Mouse (Mus musculus): ENCODE data around the gene Tmem251. TPM values are rescaled to one million over a fixed set of nuclear protein-coding genes. Genes with fewer than 3 reads are reported as not detected.

Tmem251 gene
- polyA plus RNA-seq, 1 experiment = not detected

DNA sequence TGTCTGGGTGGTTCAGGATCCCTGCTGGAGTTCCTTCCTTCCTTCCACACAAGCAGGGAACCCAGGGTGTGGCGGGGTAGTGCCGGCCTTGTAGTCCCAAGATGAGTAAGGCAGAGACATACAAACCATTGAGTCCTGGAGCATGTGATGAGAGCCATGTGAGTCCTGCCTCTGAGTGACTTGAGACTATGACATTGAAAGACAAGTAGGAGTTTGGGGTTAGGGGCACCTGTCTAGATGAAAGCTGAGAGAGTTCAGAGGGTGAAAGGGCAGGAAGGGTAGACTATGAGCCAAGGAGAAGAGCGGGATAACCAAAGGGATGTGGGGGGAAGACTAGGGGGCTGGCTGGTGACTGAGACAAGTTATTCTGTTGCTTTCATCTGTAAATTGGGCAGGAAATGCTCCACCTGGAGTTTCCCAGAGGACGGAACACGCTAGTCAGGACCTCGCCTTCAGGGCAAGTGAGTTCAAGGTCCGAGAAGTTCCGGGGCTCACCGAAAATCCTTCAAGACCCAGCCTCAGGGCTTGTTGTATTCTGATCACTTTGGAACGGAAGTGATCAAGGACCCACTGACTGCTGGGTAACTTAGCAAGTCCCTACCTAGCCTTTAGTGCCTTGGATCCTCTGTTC lies 36.6 kb upstream of the Tmem251 start:
- TF ChIP-seq POLR2A (IDR thresholded peaks at IDR 0.05; ENCODE audit: insufficient read depth, low read depth, low read length) (no peak), CTCF (IDR thresholded peaks at IDR 0.05; ENCODE audit: insufficient read depth, low read depth, low read length) (no peak)
- peaks cover 28% of the 10 kb centered on the region for H3K4me1 ChIP-seq (ENCODE audit: control insufficient read depth, insufficient read depth, low read length)
- 93% methylated on average over 10 of the region's 10 CpGs for whole genome bisulfite sequencing
- no peak overlapping the region; the same call in 1 of the 2 replicates for H3K27ac ChIP-seq (ENCODE audit: insufficient read depth, low read depth, low read length)
- H3K4me3 ChIP-seq (ENCODE audit: insufficient read depth, low read depth, low read length) = no peak overlapping the region

DNA sequence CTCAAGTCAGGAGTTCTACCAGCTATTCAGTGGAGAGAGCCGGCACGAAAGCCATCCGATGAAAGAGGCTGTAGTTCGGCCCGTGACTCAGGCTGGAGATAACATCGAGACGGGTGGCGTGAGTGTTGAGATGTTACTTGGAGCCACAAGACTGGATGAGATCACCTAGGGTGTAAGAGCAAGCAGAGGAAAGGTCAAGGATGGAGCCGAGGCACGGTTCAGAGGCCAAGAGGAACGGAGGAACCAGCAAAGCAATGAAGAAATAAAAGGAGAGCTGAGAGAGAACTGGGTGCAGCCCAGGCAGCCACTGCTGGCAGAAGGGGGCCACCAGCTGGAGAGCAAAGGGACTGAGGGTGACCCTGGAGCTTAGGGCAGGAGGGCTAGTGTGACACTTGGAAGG lies 35.3 kb upstream of the Tmem251 start:
- Histone ChIP-seq H3K27ac (ENCODE audit: insufficient read depth, low read depth, low read length) (no peak overlapping the region), H3K4me1 (ENCODE audit: control insufficient read depth, insufficient read depth, low read length) (peaks cover 20% of the 10 kb centered on the region), H3K4me3 (ENCODE audit: insufficient read depth, low read depth, low read length) (no peak overlapping the region)
- TF ChIP-seq CTCF (IDR thresholded peaks at IDR 0.05; ENCODE audit: insufficient read depth, low read depth, low read length) (no peak), POLR2A (IDR thresholded peaks at IDR 0.05; ENCODE audit: insufficient read depth, low read depth, low read length) (no peak)
- 87% methylated on average over 11 of the region's 11 CpGs for WGBS

DNA sequence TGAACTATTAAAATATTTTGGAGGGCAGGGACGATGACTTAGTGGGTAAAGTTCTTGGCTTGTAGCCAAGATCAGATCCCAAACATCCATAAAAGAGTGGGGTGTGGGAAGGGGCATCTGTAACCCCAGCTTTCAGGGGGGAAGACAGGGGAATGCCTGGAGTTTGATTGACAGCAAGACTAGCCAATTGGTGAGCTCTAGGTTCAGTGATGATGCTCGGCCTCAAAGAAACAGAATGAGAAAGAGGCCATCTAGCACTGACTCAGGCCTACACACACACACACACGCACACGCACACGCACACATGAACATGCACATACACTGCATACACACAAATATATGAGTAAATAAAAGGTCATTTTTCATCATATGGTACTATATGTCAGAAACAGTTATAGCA lies 33.7 kb upstream of the Tmem251 start:
- H3K4me3 ChIP-seq (ENCODE audit: insufficient read depth, low read depth, low read length) = no peak overlapping the region
- WGBS = 89% methylated on average over 5 of the region's 5 CpGs
- TF ChIP-seq CTCF (IDR thresholded peaks at IDR 0.05; ENCODE audit: insufficient read depth, low read depth, low read length) (no peak), POLR2A (IDR thresholded peaks at IDR 0.05; ENCODE audit: insufficient read depth, low read depth, low read length) (no peak)

DNA sequence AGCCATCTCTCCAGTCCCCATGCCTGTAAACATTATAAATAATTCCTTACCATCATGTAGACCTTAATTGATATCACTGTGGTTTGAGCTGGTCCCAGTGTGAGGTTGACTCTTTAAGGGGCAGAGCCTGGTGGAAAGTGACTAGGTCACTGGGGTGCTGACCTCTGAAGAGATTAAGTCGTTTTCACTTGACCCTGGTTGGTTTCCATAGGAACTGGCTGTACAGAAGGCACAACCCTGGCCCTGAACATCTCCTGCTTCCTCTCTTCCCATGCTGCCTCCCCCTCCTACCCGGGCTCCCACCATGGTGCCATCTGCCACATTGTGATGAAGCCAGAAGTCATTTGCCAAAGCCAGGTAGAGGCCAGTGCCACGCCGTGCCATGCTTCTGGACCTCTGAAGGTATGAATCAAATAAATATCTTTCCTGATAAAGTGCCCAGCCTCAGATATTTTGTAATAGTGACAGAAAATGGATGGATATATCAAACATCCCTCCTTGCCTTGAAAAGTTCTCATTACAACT lies 32.6 kb upstream of the Tmem251 start:
- TF ChIP-seq POLR2A (IDR thresholded peaks at IDR 0.05; ENCODE audit: insufficient read depth, low read depth, low read length) = no peak
- no peak for TF ChIP-seq CTCF (IDR thresholded peaks at IDR 0.05; ENCODE audit: insufficient read depth, low read depth, low read length)
- no peak overlapping the region for H3K27ac ChIP-seq (ENCODE audit: insufficient read depth, low read depth, low read length)
- 76% methylated on average over 4 of the region's 4 CpGs for WGBS
- H3K4me1 ChIP-seq (ENCODE audit: control insufficient read depth, insufficient read depth, low read length) = peaks cover 10% of the 10 kb centered on the region
- H3K4me3 ChIP-seq (ENCODE audit: insufficient read depth, low read depth, low read length) = no peak overlapping the region

More for the DNA sequence above, 33.7 kb upstream of the Tmem251 start:
- H3K27ac ChIP-seq (ENCODE audit: insufficient read depth, low read depth, low read length) = no peak overlapping the region
- peaks cover 17% of the 10 kb centered on the region for H3K4me1 ChIP-seq (ENCODE audit: control insufficient read depth, insufficient read depth, low read length)

DNA sequence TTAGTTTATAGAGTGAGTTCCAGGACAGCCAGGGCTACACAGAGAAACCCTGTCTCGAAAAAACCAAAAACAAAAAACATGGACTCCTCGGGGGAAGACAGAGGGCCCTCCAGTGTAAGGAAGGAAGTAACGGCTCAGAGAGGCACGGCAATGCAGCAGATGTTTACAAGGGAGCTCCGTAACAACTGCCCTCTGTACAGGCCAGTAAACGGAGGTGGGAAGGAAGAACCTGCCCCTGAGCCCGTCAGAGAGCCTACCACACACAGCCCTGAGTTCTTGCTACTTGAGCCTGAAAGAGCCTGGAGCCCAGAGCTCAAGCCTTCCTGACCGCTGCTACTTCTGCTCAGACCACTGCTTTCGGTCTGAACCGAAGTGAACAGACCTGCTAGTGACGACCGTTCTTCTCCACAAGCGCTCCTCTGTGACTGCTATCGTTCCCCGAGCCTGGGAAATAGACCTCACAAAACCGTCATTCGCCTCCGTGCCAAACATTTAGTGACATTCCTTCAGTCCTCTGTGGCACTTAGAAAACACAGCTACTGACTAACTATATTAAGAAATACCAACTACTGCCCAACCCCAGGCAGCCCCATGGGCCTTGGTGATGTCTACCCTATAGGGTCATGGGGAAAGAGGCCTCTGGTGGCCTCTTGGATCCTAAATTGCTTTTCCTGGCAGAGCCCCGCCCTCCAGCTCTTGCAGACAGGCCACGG lies 30.3 kb upstream of the Tmem251 start:
- H3K4me3 ChIP-seq (ENCODE audit: insufficient read depth, low read depth, low read length) = no peak overlapping the region
- WGBS = 84% methylated on average over 20 of the region's 20 CpGs
- H3K27ac ChIP-seq (ENCODE audit: insufficient read depth, low read depth, low read length) = no peak overlapping the region
- H3K4me1 ChIP-seq (ENCODE audit: control insufficient read depth, insufficient read depth, low read length) = peaks cover 2% of the 10 kb centered on the region; the same call in 1 of the 2 replicates
- TF ChIP-seq CTCF (IDR thresholded peaks at IDR 0.05; ENCODE audit: insufficient read depth, low read depth, low read length) (no peak), POLR2A (IDR thresholded peaks at IDR 0.05; ENCODE audit: insufficient read depth, low read depth, low read length) (no peak)

DNA sequence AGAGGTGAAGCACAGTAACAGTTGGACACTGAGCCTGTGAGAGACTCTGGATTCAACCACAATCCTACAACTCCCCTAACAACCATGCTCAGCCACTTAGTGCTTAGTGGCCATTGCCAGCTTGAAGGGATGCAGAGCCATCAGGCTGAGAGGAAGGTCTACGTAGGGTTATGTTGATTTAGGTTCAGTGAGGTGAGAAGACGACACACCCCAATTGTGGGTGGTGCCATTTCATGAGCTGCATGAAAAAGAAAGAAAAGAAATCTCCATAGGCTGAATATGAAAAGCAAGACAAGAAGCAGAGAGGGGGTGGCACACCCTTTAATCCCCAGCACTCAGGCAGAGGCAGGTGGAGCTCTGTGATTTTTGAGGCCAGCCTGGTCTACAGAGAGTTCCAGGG lies 29.4 kb upstream of the Tmem251 start:
- 92% methylated on average over 2 of the region's 2 CpGs for WGBS
- H3K4me1 ChIP-seq (ENCODE audit: control insufficient read depth, insufficient read depth, low read length) = no peaks in the 10 kb centered on the region
- TF ChIP-seq POLR2A (IDR thresholded peaks at IDR 0.05; ENCODE audit: insufficient read depth, low read depth, low read length) (no peak), CTCF (IDR thresholded peaks at IDR 0.05; ENCODE audit: insufficient read depth, low read depth, low read length) (no peak)
- no peak overlapping the region for H3K4me3 ChIP-seq (ENCODE audit: insufficient read depth, low read depth, low read length)
- H3K27ac ChIP-seq (ENCODE audit: insufficient read depth, low read depth, low read length) = no peak overlapping the region

DNA sequence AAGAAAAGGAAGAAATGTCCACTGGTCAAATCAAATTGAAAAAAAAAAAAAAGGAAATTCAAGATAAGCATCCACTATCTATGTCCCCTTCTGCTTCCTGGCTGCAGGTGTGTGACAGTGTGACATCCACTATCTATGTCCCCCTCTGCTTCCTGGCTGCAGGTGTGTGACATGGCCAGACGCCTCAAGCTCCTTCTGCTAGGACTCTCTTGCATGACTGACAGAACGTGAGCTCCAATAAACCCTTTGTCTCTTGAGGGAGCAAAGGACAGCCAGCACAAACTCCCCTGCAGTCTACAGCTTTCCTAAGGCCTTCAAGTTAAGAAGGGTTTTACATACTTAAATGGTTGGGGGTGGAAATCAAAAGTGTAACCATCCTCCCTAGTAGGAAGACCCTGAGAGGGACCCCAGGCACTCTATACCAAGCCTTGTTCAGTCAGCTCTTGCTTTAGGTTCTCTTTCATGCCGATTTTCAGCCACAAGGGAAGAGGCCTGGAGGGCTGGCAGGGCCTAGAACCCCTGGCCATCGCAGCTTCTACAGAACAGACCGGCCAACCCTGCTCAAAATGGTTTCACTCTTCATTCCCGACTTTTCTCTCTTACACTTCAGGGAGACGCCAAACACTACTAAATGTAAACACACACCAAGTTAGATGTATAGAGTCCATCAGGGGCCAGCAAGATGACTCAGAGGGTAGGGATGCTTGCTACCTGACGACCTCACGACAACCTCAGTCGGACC lies 28.7 kb upstream of the Tmem251 start:
- no peaks in the 10 kb centered on the region for H3K4me1 ChIP-seq (ENCODE audit: control insufficient read depth, insufficient read depth, low read length)
- WGBS = 94% methylated on average over 10 of the region's 10 CpGs
- no peak overlapping the region for H3K27ac ChIP-seq (ENCODE audit: insufficient read depth, low read depth, low read length)
- no peak for TF ChIP-seq POLR2A (IDR thresholded peaks at IDR 0.05; ENCODE audit: insufficient read depth, low read depth, low read length)
- H3K4me3 ChIP-seq (ENCODE audit: insufficient read depth, low read depth, low read length) = no peak overlapping the region

DNA sequence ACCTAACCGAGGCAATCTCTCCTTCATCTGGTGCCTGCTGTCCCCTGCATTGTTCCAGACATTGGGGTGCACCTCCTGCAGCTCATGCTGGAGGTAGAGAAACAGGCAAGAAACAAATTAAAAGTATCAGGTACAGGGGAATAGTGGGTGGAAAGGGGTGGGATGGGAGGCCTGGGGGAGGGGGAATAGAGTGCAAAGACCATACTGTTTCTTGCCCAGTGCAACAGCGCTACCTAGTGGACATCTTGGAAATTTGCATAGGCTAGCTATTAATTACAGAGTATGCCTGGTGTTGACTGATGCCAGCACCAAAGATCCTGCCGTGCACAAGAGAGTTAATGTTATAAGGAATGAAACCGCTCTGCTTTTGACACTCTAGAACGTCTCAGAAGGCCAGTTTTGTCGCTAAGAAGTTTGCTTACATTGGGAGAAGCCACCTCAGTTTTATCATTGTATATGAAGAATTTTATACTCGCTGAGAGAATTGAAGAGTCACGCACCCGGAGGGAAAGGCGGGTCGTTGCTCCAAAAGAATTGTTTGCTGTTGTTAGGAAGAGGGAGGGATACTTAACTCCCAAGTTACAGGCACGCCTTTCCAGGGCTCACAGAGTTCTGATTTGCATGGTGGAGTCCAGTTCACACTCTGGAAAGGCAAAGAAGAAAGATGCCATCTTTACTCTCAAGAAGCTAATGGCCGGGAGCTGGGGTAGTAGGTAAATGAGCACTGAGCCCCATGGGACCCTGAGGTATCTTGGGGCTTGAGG lies 23.8 kb upstream of the Tmem251 start:
- Histone ChIP-seq H3K27ac (ENCODE audit: insufficient read depth, low read depth, low read length) (no peak overlapping the region), H3K4me1 (ENCODE audit: control insufficient read depth, insufficient read depth, low read length) (peaks cover 7% of the 10 kb centered on the region; the same call in 1 of the 2 replicates), H3K4me3 (ENCODE audit: insufficient read depth, low read depth, low read length) (no peak overlapping the region)
- TF ChIP-seq CTCF (IDR thresholded peaks at IDR 0.05; ENCODE audit: insufficient read depth, low read depth, low read length) = no peak
- no peak for TF ChIP-seq POLR2A (IDR thresholded peaks at IDR 0.05; ENCODE audit: insufficient read depth, low read depth, low read length)
- 11% methylated on average over 13 of the region's 13 CpGs for WGBS
